Comparison of ENCODE assay signal across 33 mouse cellular contexts in the genomic region with DNA sequence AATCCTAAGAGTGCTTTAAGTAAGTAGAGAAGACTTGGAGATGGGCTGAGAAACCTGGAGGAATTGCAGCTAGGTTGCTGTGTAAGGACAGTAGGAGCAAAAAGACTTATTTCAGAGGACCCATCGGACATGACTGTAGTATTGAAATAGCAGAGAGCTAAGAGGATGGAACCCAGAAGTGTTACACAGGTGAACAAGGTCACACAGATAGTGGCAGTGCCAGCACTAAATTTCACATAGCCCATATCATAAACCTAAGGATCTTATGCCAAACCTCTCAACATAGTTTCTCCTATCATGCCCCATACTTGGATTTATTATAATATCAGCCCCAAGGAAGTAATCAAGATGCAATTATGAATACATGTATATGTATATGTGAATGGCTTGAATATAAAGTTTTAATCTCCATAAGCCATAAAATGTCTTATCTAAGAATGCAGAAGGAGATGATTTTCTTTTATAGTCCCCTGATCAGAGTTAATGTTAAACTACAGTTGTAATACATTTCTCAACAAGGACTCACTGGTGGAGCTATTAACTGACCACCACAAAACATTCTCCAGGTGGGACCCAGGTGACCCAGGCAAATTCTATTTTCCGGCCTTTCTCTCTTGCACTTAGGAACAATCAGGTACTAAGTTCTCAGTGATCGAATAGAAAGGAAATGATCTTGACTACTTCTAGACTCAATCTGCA.
"Had no signal": no experiment of that assay in that cellular context is flagged by ENCODE, and none has a peak within 500 bp of the region (broad histone marks: within the 10 kb centered on the region; RNA-seq: fewer than 3 reads in every experiment).

No protein-coding gene starts in this region.

- H3K27me3 ChIP-seq: heart, embryonic 12.5 days; heart, embryonic 13.5 days; heart, embryonic 15.5 days; hindbrain, embryonic 12.5 days; hindbrain, embryonic 13.5 days; hindbrain, embryonic 15.5 days; kidney, embryonic 15.5 days had no signal

- H3K4me2 ChIP-seq: heart, embryonic 11.5 days; heart, embryonic 12.5 days; heart, embryonic 13.5 days; heart, embryonic 15.5 days; hindbrain, embryonic 12.5 days; hindbrain, embryonic 13.5 days; hindbrain, embryonic 14.5 days; hindbrain, embryonic 15.5 days; kidney, embryonic 15.5 days had no signal

- H3K4me1 ChIP-seq: heart, embryonic 10.5 days; heart, embryonic 12.5 days; heart, embryonic 13.5 days; heart, embryonic 15.5 days; hindbrain, embryonic 10.5 days; hindbrain, embryonic 12.5 days; hindbrain, embryonic 13.5 days; hindbrain, embryonic 15.5 days; kidney, embryonic 15.5 days had no signal

- H3K9ac ChIP-seq: heart, embryonic 12.5 days; heart, embryonic 13.5 days; heart, embryonic 15.5 days; hindbrain, embryonic 12.5 days; hindbrain, embryonic 13.5 days; hindbrain, embryonic 14.5 days; hindbrain, embryonic 15.5 days; kidney, embryonic 15.5 days had no signal

- H3K36me3 ChIP-seq: heart, embryonic 10.5 days; heart, embryonic 12.5 days; heart, embryonic 13.5 days; heart, embryonic 15.5 days; hindbrain, embryonic 10.5 days; hindbrain, embryonic 12.5 days; hindbrain, embryonic 13.5 days; hindbrain, embryonic 15.5 days; kidney, embryonic 15.5 days had no signal

- ATAC-seq: hindbrain, embryonic 16.5 days; hindbrain, postnatal 0 days; inflammation-experienced regulatory T-cells, adult 6 months had no signal

- H3K4me3 ChIP-seq: heart, embryonic 10.5 days; heart, embryonic 12.5 days; heart, embryonic 13.5 days; heart, embryonic 15.5 days; hindbrain, embryonic 10.5 days; hindbrain, embryonic 12.5 days; hindbrain, embryonic 13.5 days; hindbrain, embryonic 15.5 days; kidney, embryonic 15.5 days; layer of hippocampus, adult 2 months; left cerebral cortex, adult 2 months had no signal

- H3K27ac ChIP-seq: heart, embryonic 10.5 days; heart, embryonic 13.5 days; heart, embryonic 15.5 days; hindbrain, embryonic 10.5 days; hindbrain, embryonic 12.5 days; hindbrain, embryonic 13.5 days; hindbrain, embryonic 14.5 days; hindbrain, embryonic 15.5 days; hindbrain, postnatal 0 days; kidney, embryonic 15.5 days; kidney, postnatal 0 days; layer of hippocampus, adult 2 months; left cerebral cortex, adult 2 months had no signal

- H3K9me3 ChIP-seq: heart, embryonic 10.5 days; heart, embryonic 12.5 days; heart, embryonic 13.5 days; heart, embryonic 15.5 days; hindbrain, embryonic 10.5 days; hindbrain, embryonic 12.5 days; hindbrain, embryonic 13.5 days; hindbrain, embryonic 15.5 days; kidney, embryonic 15.5 days had no signal

- DNase-seq: heart, postnatal 10 days; heart, postnatal 14 days; heart, postnatal 36 days; heart, postnatal 4 days; kidney, adult 11 months; kidney, adult 18-20 months; kidney, adult 2 months; kidney, adult 8-10 months; kidney, adult 9 months; kidney, postnatal 10 days; kidney, postnatal 14 days; kidney, postnatal 25 days; kidney, postnatal 36 days; kidney, postnatal 4 days; layer of hippocampus, adult 9-11 months; layer of hippocampus, postnatal 36 days had no signal
